Mouse (Mus musculus): ENCODE data around the gene Vmn1r17. TPM values are rescaled to one million over a fixed set of nuclear protein-coding genes. Genes with fewer than 3 reads are reported as not detected.

Vmn1r17 gene
- polyA plus RNA-seq, 1 experiment from 2014 or later: not detected

Other genes with a start within 250 kb of the Vmn1r17 start
- gene Vmn1r11, start 230.3 kb downstream of the Vmn1r17 start, polyA plus RNA-seq (2014; fragmentation: Nextera tagmentation; extraction: Ambion mirVana): not detected in 2 replicates
- not detected in 2 replicates for gene Vmn1r12, start 206.8 kb downstream of the Vmn1r17 start, polyA plus RNA-seq (2014; fragmentation: Nextera tagmentation; extraction: Ambion mirVana)
- not detected in 2 replicates for gene Vmn1r13, start 160.4 kb downstream of the Vmn1r17 start, polyA plus RNA-seq (2014; fragmentation: Nextera tagmentation; extraction: Ambion mirVana)
- not detected in 2 replicates for gene Vmn1r14, start 132.0 kb downstream of the Vmn1r17 start, polyA plus RNA-seq (2014; fragmentation: Nextera tagmentation; extraction: Ambion mirVana)
- gene Vmn1r15, start 105.8 kb downstream of the Vmn1r17 start, polyA plus RNA-seq (2014; fragmentation: Nextera tagmentation; extraction: Ambion mirVana): not detected in 2 replicates
- not detected in 2 replicates for gene Vmn1r16, start 34.2 kb downstream of the Vmn1r17 start, polyA plus RNA-seq (2014; fragmentation: Nextera tagmentation; extraction: Ambion mirVana)
- gene Vmn1r18, start 32.1 kb upstream of the Vmn1r17 start, polyA plus RNA-seq (2014; fragmentation: Nextera tagmentation; extraction: Ambion mirVana): not detected in 2 replicates
- gene Vmn1r19, start 40.1 kb upstream of the Vmn1r17 start, polyA plus RNA-seq (2014; fragmentation: Nextera tagmentation; extraction: Ambion mirVana): not detected in 2 replicates
- not detected in 2 replicates for gene Vmn1r20, start 65.2 kb upstream of the Vmn1r17 start, polyA plus RNA-seq (2014; fragmentation: Nextera tagmentation; extraction: Ambion mirVana)
- gene Ppm1k, start 171.7 kb upstream of the Vmn1r17 start, polyA plus RNA-seq (2014; fragmentation: Nextera tagmentation; extraction: Ambion mirVana): 14.8 and 15.2 TPM in 2 replicates
- gene Herc6, start 217.3 kb upstream of the Vmn1r17 start, polyA plus RNA-seq (2014; fragmentation: Nextera tagmentation; extraction: Ambion mirVana): 4.7 and 6.7 TPM in 2 replicates